Mouse (Mus musculus): ENCODE measurements at regions not wholly inside any gene's neighbourhood (a gene's known extent, or its start where the extent isn't known, plus 50 kb on each side); places are given as distances from the start of the nearest gene placed in this dataset.
A peak's percentile ranks its signal among the peaks of the same experiment; 100 is the strongest.

GRCm38 (mm10) chr14:13146959-13147535 lies 137.5 kb upstream of the Synpr start:
- DNase-seq (ENCODE audit: low spot score in 2 of 2) = peak in 1 of 2 experiments; percentile 6

GRCm38 (mm10) chr14:13149617-13150016 lies 135.0 kb upstream of the Synpr start:
- DNase-seq (ENCODE audit: low spot score in 2 of 2) = no peak

- no peak for DNase-seq (ENCODE audit: low spot score in 2 of 2)
Observed at GRCm38 (mm10) chr14:13151672-13152071, 132.9 kb upstream of the Synpr start.

GRCm38 (mm10) chr14:13176149-13176548 lies 108.4 kb upstream of the Synpr start:
- DNase-seq (ENCODE audit: low spot score in 2 of 2) = peak in 1 of 2 experiments; percentile 12

- peak in 1 of 2 experiments; percentile 43 for DNase-seq (ENCODE audit: low spot score in 2 of 2)
Observed at GRCm38 (mm10) chr14:13177906-13178305, 106.7 kb upstream of the Synpr start.

- DNase-seq (ENCODE audit: low spot score in 2 of 2) = no peak
Observed at GRCm38 (mm10) chr14:13190801-13191200, 93.8 kb upstream of the Synpr start.

- peak in 1 of 2 experiments; percentile 22 for DNase-seq (ENCODE audit: low spot score in 2 of 2)
Observed at GRCm38 (mm10) chr14:13192746-13193145, 91.8 kb upstream of the Synpr start.

GRCm38 (mm10) chr14:13197330-13197892 lies 87.2 kb upstream of the Synpr start:
- DNase-seq (ENCODE audit: low spot score in 2 of 2) = no peak

- DNase-seq (ENCODE audit: low spot score in 2 of 2) = peak in 1 of 2 experiments; percentile 82
Observed at GRCm38 (mm10) chr14:13198491-13198890, 86.1 kb upstream of the Synpr start.

- peak in 1 of 2 experiments; percentile 7 for DNase-seq (ENCODE audit: low spot score in 2 of 2)
Observed at GRCm38 (mm10) chr14:13212658-13213057, 71.9 kb upstream of the Synpr start.
